Mouse (Mus musculus) left cerebral cortex, postnatal 4 days (tissue): ENCODE measurements at regions not wholly inside any gene's neighbourhood (a gene's known extent, or its start where the extent isn't known, plus 50 kb on each side); places are given as distances from the start of the nearest gene placed in this dataset.

Source experiments
- DNase-seq: peaks from one replicate; pipeline ENCODE4 v3.0.0-alpha.2; 2022
- intact Hi-C: fragments of 180-260 bp; cut with DNase I; formaldehyde crosslinking; loops from one replicate; pipeline ENCODE4 v1.15.1; 2025

DNA sequence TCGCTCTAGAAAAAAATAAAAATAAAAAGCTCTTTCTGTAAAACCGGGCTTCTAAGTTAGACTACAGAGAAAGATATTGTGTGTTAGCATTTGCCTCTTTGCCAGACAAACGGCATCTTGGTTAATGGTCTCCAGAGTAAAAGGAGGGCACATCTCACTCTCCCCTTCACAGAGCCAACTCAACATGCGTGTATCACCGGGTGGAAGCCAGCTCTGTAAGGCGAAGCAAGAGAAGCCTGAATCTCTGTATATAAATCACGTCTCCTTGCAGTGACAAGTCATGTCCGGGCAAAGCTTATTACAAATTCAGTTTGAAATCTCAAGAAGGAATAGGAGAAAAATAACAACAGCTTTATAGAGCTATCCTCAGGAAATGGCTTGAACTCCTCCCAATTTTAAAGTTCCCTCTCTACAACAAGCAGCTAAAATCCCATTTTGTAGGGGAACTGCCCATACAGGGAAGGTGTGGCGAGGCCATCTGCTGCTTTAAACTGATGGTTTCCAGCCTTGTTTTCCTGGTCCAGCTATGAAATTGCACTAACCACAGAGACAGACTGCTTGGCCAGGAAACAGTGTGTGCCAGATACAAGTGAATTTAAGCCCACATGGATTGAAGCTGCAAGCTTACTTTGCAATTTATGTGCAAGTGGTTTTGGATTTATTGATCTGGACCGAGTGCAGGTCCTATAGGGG, 291.7 kb upstream of the Noct start:
- DNase-seq, result peak; percentile 42
- intact Hi-C loops, result no loop called here

DNA sequence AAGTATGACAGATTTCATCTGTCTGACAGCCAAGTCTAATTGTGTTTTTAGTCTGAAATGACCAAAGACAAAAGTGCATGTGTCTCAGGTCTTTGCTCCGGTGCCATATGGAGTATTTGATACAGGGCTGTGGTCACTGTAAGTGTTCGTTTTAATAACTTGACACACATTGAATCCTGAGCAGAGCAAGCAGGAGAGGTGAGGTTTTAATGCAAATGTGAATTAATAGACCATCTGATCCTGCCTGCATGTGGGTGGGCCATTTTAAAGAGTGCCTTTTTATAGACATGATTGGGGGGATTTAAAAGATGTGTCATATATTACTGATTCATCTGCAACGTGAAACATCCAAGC, 291.2 kb upstream of the Noct start:
- intact Hi-C loops, result no loop called here
- DNase-seq, result no peak

DNA sequence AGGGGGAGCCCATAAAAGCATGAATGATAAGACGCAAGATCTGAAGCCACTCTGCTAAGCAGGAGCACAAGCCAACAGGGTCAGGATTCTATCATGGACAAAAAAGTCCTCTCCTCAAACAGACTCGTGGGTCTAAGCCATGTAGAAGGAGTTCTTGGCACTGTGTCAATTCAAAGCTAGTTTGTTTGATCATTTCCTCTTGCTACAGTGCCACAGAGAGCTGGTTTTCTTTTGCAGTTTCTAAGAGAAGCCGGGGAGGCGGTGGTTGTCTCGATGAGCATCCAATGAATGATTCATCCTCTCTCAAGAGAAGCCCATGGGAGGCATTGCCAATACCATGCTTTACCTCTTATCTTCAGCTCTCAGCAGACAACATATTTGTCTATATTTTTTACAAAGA, 284.6 kb upstream of the Noct start:
- DNase-seq, result no peak
- intact Hi-C loops, result no loop called here

DNA sequence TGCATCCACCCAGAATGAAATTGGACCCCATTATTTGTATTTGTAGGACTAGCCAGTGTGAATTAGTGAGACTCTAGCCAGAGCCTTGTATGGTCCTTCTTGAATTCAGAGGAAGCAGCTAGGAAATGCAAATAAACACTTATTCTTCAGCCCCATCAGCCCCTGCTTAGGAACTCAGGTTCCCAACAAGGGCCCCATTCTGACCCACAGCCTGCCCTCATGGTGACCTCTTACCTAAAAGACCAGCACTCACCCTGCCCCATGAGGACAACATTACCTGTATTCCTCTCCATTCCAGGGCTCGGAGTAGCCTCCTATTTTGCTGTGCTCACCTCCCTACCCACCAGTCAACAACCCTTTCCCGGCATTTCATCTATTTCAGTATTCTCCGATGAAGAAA, 283.6 kb upstream of the Noct start:
- no peak for DNase-seq
- intact Hi-C loops, result no loop called here

DNA sequence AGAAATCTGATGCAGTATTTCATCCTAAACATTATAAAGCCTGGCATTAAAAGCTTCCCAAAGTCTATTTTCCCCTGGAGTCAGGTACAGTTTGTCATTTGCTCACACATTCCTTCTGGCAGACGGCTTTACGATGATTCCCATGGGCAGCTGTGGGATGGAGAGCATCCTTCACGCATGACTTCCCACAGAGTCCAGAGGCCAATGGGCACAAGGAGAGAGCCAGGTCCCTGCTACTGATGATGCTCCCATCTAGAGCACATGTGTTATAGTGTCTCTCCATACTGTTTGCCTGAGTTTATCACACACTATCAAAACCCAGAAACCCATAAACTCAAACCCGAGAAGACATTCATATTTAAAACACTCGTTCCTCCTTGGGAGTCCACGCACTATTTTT, 270.8 kb upstream of the Noct start:
- intact Hi-C loops, result no loop called here
- peak; percentile 34 for DNase-seq

DNA sequence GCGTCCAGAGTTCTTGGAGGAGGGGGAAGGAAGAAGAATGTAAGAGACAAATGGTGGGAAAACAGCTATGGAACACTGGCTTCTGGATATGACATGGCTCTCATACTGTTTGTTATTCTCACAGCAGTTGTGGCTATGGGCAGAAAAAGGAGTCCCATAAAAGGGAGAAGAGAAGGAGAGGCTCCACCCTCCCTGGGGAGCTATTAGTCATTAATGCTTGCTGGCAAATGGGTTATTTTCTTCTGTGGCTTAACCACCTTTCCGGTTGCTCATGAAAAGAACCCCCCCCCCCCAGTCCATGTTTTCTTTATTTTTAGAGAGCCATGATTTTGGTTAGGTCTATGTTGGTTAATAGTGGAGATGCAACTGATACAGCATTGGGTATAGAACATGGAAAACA, 253.9 kb upstream of the Noct start:
- intact Hi-C loops, result no loop called here
- no peak for DNase-seq

DNA sequence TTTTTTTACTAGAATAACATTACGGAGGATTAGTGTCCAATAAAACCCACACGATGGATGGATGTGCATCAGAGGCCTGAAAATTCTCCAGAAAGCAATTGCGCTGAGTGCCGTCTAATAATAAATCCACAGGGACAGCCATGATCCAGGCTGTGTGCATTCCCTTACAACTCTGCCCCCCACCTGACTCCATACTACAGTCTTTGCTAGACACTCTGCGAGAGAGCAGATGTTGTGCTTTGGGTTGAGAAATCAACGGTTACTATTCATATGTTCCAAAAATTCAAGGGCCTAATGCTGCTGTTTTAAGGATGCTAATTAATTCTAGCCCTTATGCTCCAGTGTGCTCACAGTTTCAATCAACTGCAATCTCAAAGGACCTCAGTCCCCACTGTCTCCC, 251.2 kb upstream of the Noct start:
- intact Hi-C loops, result no loop called here
- no peak for DNase-seq

DNA sequence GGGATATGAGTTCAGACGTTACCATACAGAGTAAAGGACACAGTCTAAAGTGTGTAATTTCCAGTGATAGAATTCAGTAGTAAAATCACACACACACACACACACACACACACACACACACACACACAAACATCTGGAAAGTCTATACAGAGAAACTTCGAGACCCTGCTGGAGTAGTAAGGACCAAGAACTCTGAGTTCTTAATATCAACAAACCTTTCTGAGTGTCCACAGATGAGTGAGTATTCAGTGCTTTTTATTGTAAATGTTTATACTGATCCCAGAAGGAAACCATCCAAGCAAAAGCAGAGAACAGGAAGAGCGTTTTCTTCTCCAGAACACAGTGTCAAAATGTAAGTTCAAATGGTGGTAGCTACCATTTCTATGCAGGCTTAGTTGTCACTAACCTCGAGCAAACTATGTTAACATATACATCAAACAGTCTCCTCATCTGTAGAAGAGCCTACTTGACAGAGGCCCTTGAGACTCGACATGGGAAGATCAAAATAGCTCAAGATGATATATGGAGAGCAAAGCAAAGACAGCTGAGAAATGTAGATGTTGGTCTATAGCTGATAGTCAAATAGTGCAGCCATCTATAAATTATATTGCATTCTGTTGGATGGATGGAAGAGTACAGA, 248.0 kb upstream of the Noct start:
- DNase-seq, result no peak
- intact Hi-C loops, result no loop called here

DNA sequence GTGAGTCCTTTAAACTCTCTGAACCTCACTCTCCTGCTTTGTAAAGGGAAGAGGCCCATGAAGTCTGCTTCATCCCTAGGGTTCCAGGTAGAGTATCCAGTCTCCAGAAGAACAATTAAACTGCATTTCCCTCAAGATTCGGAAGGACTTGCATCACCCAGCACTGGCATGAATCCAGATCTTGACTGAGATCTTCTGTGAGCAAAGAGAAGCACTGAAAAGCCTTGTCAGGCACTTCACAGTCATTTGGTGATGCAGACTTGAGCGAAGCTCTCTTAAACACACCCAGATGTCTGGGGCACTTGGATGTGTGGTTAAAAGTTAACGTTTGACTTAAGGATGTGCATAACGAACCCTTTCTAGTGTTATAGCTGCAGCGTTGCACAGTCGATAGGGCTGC, 247.4 kb upstream of the Noct start:
- no peak for DNase-seq
- intact Hi-C loops, result no loop called here

DNA sequence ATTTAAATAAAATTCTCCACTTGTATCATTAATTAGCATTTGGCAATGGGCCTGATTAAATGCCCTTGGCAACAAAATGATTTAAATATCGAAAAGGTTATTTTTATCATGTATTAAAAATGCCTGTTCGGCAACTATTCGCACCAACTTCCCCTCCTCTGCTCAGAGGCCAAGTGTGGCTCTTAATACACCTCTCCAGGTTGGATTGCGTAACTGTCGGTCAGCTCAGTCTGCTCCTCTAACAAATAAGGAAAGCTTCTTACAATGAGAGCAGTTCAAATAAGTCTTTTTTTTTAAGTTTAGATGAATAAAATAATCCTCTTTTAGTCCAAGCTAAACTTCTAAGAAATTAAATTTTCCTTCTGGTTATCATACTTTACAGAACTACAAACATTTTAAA, 245.6 kb upstream of the Noct start:
- intact Hi-C loops, result no loop called here
- DNase-seq, result no peak

DNA sequence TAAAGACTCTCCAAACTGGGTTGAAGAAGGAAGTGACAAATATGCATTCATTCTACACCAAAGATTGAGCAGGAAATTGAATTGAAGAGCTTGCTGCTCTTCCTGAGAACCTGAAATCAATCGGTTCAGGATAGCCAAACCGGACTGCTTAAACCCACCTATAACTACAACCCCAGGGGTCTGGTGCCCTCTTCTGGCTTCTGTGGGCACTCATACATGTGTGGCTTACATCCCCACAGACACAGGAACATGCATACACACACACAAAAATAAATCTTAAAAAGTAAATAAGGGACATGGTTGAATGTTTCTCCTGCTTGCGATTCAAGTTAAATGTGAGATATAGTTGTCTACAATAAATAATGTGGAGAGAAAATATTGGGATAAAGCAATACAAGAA, 244.7 kb upstream of the Noct start:
- intact Hi-C loops, result no loop called here
- DNase-seq, result peak; percentile 13

DNA sequence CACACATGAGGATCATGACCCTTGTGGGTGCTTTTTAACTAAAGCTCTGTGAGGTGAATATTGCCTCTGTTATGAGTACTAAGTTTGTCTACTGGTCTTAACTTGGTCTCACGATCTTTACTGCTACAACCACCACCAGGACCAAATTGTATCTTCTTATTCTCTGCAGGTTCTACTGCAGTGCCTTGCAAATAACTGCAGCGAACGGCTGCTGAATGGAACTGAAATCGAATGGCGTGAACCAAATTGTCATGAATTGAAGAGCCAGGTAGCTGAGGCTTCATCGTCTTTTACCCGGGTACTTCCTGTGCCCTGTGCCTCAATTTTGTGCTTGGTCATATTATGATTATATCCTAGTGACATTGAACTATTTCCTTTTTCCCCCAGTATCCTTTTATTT, 242.5 kb upstream of the Noct start:
- intact Hi-C loops, result no loop called here
- DNase-seq, result no peak

DNA sequence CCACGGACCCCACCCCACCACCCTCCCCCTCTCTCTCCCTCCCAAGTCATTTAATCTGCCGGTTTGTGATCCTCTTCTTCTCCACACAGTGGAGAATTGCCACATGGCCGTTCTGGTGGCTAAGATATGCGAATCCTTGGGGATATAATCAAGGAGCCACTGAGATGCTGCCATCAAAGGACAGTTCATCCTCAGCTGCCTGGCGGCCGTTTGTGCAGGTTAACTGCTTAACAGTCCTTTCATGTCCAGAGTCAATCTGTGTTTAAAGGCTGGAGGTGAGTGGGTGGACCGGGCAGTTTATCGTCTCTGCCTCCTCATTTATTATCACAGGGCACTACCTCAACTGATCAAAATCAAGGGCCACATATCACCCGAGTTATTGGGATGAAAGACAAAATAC, 241.6 kb upstream of the Noct start:
- no peak for DNase-seq
- intact Hi-C loops, result no loop called here

DNA sequence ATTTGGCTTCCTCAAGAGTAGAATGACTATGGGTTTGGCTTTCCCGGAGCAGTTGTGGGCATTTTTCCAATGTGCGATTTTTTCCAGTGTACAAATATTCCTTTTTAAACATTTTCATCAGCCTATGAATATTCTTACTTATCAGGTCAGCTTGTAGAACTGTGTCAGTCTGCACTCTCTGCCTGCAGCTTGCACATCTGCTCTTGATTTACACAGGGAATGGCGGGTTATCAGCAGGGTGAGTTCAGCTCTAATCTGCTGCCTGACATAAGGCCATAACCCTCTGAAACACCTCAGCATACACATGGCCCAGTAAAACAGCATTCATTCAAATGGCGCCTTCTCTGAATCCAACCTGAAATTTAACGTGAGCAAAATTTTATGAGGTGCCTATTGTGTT, 241.1 kb upstream of the Noct start:
- no peak for DNase-seq
- intact Hi-C loops, result no loop called here

DNA sequence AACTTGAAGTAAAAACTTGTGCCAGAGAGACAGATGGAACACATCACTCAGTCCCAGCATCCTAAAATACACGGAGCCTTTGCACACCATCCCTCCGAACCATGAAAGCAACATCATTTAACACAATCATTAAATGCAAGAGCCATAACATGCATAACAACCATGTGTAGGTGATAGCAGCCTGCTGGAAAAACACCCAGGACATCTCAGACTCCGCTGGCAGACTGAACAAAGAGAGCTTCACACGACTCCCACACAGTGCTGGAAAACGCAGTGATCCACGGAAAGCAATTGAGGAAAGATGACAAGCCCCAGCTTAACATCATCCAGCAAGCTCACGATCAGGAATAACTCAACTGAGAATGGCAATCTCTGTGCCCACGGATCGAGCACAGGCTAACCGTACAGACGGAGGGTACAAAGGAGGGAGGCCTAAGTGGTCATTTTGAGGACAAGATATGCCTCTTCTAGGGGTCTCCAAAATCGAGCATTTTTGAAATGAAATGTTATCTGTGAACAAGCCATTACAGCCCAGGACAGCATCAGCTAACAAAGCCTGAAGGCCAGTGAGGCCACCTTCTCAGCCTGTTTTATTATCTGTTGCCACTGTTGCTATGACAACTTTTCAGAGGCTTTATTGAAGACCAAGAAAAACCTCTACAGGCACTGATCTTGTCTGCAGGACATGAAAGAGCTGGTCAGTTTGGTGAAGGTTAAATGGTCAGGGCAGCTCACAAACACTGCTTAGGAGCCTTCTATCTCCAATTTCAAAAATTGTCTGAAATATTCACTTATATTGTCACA, 240.1 kb upstream of the Noct start:
- intact Hi-C loops, result no loop called here
- no peak for DNase-seq

DNA sequence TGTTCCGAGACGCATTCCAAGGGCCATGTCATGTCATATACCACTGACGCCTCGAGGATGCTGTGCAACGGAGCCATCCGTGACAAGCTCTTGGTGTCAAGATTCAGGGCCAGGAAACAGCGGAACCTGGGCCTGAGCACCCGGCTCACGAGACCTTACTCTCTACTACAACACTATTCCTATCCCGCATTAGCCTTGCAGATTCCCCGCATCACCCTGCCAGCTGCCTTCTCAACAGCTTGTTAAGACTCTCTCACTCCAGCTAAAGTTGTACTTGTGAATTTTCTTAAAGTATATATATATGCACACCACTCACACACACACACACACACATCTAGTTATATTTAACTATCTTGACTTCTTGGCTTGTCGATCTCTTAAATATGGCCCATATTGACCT, 236.4 kb upstream of the Noct start:
- no peak for DNase-seq
- intact Hi-C loops, result no loop called here

DNA sequence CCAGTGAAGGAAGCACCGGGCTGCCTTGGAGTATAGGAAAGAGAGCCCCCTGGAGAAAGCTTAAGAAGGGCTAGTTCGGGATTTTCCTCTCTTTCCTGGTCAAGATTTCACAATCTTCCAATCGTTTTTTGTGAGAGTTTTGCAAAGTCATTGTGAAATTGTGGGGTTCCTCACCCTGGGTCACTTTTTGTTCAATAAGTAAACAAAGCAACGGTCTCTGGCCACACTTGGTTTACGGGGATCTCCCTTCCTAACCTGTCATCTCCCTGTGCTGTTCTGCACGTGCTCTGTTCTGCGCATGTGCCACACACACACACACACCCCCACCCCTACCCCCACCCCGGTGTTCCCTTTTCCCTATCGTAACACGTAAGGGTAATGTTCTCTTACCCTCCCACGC, 233.4 kb upstream of the Noct start:
- intact Hi-C loops, result no loop called here
- no peak for DNase-seq

DNA sequence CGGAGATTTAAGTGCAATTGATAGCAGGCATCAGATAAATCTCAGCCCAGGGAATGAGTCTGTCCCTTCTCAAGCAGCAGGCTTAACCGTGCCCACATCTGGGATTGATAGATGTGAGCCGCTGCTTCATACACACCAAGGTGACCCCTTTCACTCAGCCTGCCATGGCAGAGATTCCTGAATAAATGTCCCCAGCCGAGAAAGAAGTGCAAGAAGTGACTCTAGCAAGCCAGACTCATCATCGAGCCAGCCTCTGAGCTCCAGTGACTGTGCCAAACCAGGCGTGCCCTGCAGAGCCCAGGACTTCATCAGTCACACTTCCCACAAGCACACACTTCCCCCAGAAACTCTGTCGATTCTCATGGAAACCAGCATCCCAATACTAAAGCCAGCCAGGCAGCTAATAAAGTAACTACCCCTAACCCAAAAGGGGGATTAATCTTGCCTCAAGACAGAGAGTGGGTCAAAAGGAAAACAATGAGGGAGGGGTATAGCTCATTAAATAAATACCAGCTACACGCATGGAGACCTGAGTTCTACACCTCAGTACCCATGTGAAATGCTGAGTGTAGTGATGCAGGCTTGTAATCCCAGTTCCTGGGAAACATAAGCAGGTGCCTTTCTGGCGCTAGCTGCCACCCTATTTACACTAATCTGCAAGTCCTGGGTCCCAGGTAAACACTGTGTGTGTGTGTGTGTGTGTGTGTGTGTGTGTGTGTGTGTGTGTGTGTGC, 231.5 kb upstream of the Noct start:
- peak; percentile 5 for DNase-seq
- intact Hi-C loops, result no loop called here

DNA sequence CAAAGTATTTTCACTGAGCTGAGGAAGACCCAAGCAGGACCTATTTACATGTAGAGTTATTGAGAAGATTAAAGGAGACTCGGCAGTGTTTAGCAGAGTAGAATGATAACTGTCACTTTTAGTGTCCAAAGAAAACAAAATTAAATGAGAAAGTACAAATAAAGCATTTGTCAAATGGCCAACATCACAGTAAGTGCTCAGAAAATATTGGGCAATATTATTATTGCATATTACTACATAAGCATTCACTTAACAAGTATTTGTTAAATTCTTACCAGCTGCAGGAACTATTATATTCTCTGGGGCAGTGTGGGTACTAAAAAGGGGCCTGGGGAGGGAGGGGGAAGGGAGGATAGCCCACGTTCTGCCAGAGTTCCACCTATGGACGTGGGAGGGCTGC, 224.5 kb upstream of the Noct start:
- intact Hi-C loops, result no loop called here
- no peak for DNase-seq

DNA sequence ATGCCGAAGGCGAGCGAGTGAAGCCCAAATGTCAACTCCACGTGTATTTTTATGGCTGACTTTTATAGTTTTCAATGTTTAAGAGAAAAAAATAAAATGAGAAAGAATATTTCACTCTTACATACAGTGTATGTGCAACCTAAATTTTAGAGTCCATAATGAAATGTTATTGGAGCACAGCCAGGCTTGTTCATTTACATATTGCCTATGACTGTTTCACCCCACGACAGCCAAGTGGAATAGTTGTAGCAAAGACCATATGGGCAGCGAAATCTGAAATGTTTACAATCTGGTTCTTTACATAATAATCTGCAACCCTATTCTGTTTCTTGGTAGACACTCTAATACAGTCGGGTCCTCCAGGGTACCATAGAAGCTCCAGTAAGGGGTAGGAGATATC, 223.3 kb upstream of the Noct start:
- intact Hi-C loops, result no loop called here
- no peak for DNase-seq

DNA sequence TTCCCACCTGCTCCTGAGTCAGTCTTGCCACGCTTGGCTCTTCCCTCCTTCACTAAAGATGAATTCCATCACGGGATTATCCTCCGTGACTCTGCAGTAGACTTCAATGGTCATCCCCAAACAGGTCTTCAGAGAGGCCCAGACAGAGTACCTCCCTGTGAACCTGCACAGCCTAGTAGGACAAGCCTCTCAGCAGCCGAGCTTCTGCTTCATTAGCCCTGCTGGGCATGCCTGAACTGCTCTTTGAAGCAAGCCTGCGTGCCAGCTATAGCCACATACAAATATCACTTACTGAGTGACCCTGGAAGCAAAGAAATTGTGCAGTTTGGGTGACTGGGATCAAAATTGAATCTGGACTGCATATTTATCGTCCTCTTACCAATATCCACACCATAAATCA, 221.6 kb upstream of the Noct start:
- DNase-seq, result no peak
- intact Hi-C loops, result no loop called here
